Mouse (Mus musculus): ENCODE results near the gene Abracl. TPM values are rescaled to one million over a fixed set of nuclear protein-coding genes. Genes with fewer than 3 reads are reported as not detected.

Abracl gene
- 17.0 TPM for polyA plus RNA-seq (2015; fragmentation: Illumina TruSeq; extraction: RNeasy Lipid Tissue Mini Kit (QIAGEN cat#74804); ENCODE audit: insufficient read depth, low read depth, low replicate concordance)

GRCm38 (mm10) chr10:18022741-18023347, at the start of gene Abracl:
Abracl (minus strand) TSS chr10:18023288.

GRCm38 (mm10) chr10:18055696-18056390, 32.8 kb upstream of the Abracl start, which contains the start of gene Reps1:
Reps1 (plus strand) TSS chr10:18055861.

Other genes starting within 250 kb of the Abracl start
- gene Txlnb, start 227.1 kb downstream of the Abracl start, polyA plus RNA-seq (2015; fragmentation: Illumina TruSeq; extraction: RNeasy Lipid Tissue Mini Kit (QIAGEN cat#74804); ENCODE audit: insufficient read depth, low read depth, low replicate concordance): 0.57 TPM
- gene Heca, start 75.2 kb downstream of the Abracl start, polyA plus RNA-seq (2015; fragmentation: Illumina TruSeq; extraction: RNeasy Lipid Tissue Mini Kit (QIAGEN cat#74804); ENCODE audit: insufficient read depth, low read depth, low replicate concordance): 7.4 TPM
- 17.9 TPM for gene Reps1, start 32.6 kb upstream of the Abracl start, polyA plus RNA-seq (2015; fragmentation: Illumina TruSeq; extraction: RNeasy Lipid Tissue Mini Kit (QIAGEN cat#74804); ENCODE audit: insufficient read depth, low read depth, low replicate concordance)
- not detected for gene Ect2l, start 187.6 kb upstream of the Abracl start, polyA plus RNA-seq (2015; fragmentation: Illumina TruSeq; extraction: RNeasy Lipid Tissue Mini Kit (QIAGEN cat#74804); ENCODE audit: insufficient read depth, low read depth, low replicate concordance)
- gene Ccdc28a, start 211.7 kb upstream of the Abracl start, polyA plus RNA-seq (2015; fragmentation: Illumina TruSeq; extraction: RNeasy Lipid Tissue Mini Kit (QIAGEN cat#74804); ENCODE audit: insufficient read depth, low read depth, low replicate concordance): 4.1 TPM